In genomic region chr7:143320367-143320766, GRCm38 (mm10) we compare ENCODE assay signal across 10 mouse cellular contexts.
DNase-seq lines count a peak whose midpoint lies in the region; ATAC-seq and TF ChIP-seq lines count a peak whose summit lies in the region.
"Had no signal": no experiment of that assay in that cellular context is flagged by ENCODE, and none has a peak within 500 bp of the region (broad histone marks: within the 10 kb centered on the region; RNA-seq: fewer than 3 reads in every experiment).

No protein-coding gene starts in this region.

- no peaks in the 10 kb centered on the region for H3K27me3 ChIP-seq in kidney, embryonic 14.5 days (ENCODE audit: control insufficient read depth, insufficient read depth, low read length)
- no peaks in the 10 kb centered on the region for H3K27me3 ChIP-seq in kidney, adult 2 months (replicated peaks; ENCODE audit: control insufficient read depth, insufficient read depth, low read length)
- H3K27me3 ChIP-seq in embryonic facial prominence, embryonic 10.5 days (replicated peaks; ENCODE audit: low read depth, poor library complexity, severe bottlenecking) = peaks cover 17% of the 10 kb centered on the region; the same call in 1 of the 2 replicates

- H3K9ac ChIP-seq in kidney, embryonic 14.5 days (ENCODE audit: low read depth, low read length) = no peak overlapping the region

- TF ChIP-seq CTCF in kidney, adult 2 months (conservative IDR thresholded peaks at IDR 0.05; ENCODE audit: insufficient read depth, insufficient read length, low read depth, low read length) = no peak

- DNase-seq in kidney, adult 2 months = no peak
- no peak for DNase-seq in embryonic facial prominence, embryonic 10.5 days (ENCODE audit: low spot score)
- peak; percentile 13 to 21 for DNase-seq in heart, adult 9 months (ENCODE audit: low spot score in 2 of 2)
- peak; percentile 46 to 61 for DNase-seq in kidney, postnatal 4 days
- DNase-seq in Muller cell, postnatal 12 days (ENCODE audit: inconsistent ontology term) = no peak
- DNase-seq in adrenal gland, postnatal 4 days (ENCODE audit: low spot score in 2 of 2) = no peak
- DNase-seq: cerebellum, adult 9-10 months; left cerebral cortex, postnatal 4 days had no signal

- peaks cover 29% of the 10 kb centered on the region for H3K4me1 ChIP-seq in kidney, embryonic 14.5 days (ENCODE audit: control insufficient read depth, insufficient read depth, low read length)
- no peaks in the 10 kb centered on the region for H3K4me1 ChIP-seq in kidney, adult 2 months (ENCODE audit: control insufficient read depth, insufficient read depth, low read length)
- peaks cover 32% of the 10 kb centered on the region for H3K4me1 ChIP-seq in embryonic facial prominence, embryonic 10.5 days

- no peak overlapping the region for H3K4me3 ChIP-seq in kidney, embryonic 14.5 days (ENCODE audit: low read length)
- no peak overlapping the region for H3K4me3 ChIP-seq in kidney, adult 2 months (ENCODE audit: insufficient read depth, low read depth, low read length)
- no peak overlapping the region for H3K4me3 ChIP-seq in embryonic facial prominence, embryonic 10.5 days

- H3K36me3 ChIP-seq in kidney, embryonic 14.5 days (ENCODE audit: control insufficient read depth, insufficient read depth, low read length) = no peaks in the 10 kb centered on the region
- H3K36me3 ChIP-seq in kidney, adult 2 months (ENCODE audit: control insufficient read depth, insufficient read depth, low read length) = no peaks in the 10 kb centered on the region
- no peaks in the 10 kb centered on the region for H3K36me3 ChIP-seq in embryonic facial prominence, embryonic 10.5 days (replicated peaks)

- peak; percentile 59; the same call in 1 of the 2 replicates for ATAC-seq in kidney, embryonic 14.5 days (ENCODE audit: low FRiP score, low TSS enrichment)
- no peak for ATAC-seq in frontal cortex, adult (ENCODE audit: low TSS enrichment)

- H3K27ac ChIP-seq in kidney, embryonic 14.5 days (ENCODE audit: low read depth, low read length) = peak overlapping the region; percentile 62; the same call in 1 of the 2 replicates
- no peak overlapping the region for H3K27ac ChIP-seq in kidney, adult 2 months (ENCODE audit: insufficient read depth, low read depth, low read length)
- H3K27ac ChIP-seq in embryonic facial prominence, embryonic 10.5 days (replicated peaks) = peak overlapping the region; percentile 37; the same call in 1 of the 2 replicates

- WGBS in kidney, embryonic 14.5 days = 16% methylated on average over 8 of the region's 8 CpGs
- WGBS in kidney, adult 2 months = 58% methylated on average over 8 of the region's 8 CpGs
- 75% methylated on average over 8 of the region's 8 CpGs for WGBS in embryonic facial prominence, embryonic 10.5 days

- no peaks in the 10 kb centered on the region for H3K9me3 ChIP-seq in kidney, embryonic 14.5 days (ENCODE audit: control insufficient read depth, low read length)
- H3K9me3 ChIP-seq in embryonic facial prominence, embryonic 10.5 days = no peaks in the 10 kb centered on the region

- TF ChIP-seq POLR2A in kidney, adult 2 months (IDR thresholded peaks at IDR 0.05; ENCODE audit: low read depth, low read length) = no peak

- H3K4me2 ChIP-seq in kidney, embryonic 14.5 days (replicated peaks; ENCODE audit: low read depth, low read length) = no peak overlapping the region

Comparison
In these comparisons a context has a peak if more than half of its experiments do, and no peak if none do; other contexts are left out.
1. DNase-seq: peak in heart, adult 9 months (2 of 2) and kidney, postnatal 4 days (2 of 2); none in kidney, adult 2 months (single experiment), embryonic facial prominence, embryonic 10.5 days (single experiment), Muller cell, postnatal 12 days (single experiment) and adrenal gland, postnatal 4 days (0 of 2).